Mouse (Mus musculus): ENCODE data around the gene Kif21a.

The Kif21a gene

GRCm38 (mm10) chr15:91017261-91018160 lies 32.2 kb downstream of the Kif21a start:
- no peak for DNase-seq

- no peak for DNase-seq
Measured at GRCm38 (mm10) chr15:91016366-91016765, 33.4 kb downstream of the Kif21a start.

- DNase-seq = peak; percentile 14
Measured at GRCm38 (mm10) chr15:91012793-91013580, 36.8 kb downstream of the Kif21a start.

GRCm38 (mm10) chr15:91010218-91010617 lies 39.5 kb downstream of the Kif21a start:
- DNase-seq = no peak

DNA sequence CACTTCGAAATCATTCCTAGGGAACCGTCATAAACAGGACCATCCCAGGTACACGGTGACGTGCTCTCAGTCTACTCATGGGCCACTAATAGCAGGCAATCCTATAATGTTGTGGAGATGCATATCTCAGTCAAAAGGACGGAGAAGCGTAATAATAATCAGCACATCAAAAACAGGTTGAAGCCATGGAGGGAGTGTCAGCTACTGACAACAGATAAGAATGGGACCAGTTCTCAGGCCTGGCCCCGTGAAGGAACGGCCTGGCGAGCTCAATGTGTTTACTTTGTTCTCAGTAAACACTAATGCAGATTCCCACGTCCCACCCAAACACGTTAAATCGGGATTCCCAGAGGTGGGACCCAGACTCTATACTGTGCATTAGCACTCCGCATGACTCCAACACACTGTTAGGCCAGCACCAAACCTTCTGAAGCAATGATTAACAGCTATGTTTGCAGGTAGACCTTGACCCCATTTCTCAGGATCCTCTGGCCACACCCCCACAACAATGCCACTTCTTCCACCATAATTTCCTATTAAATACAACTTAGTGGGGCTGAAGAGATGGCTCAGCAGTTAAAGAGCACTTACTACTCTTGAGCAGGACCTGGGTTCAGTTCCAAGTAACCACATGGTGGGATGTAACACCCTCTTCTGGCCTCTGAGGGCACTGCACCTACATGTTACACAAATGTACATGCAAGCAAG lies 42.5 kb downstream of the Kif21a start:
- no peak for DNase-seq

DNA sequence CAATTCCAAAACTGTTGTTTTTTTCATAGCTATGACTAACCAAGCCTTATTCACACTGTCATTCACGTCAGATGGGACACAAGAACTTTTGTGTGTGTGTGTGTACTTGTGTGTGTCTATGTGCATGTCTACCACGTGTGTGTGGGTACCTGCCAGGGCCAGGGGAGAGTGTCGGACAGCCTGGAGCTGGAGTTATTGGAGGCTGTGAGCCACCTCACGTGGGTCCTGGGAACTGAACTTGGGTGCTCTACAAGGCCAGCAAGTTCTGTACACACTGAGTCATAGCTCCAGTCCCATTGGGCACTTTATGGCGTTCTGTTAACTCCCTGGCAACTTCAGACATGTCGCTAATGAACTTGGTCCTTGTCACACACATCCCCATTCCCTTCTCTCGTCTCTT lies 45.0 kb downstream of the Kif21a start:
- DNase-seq = no peak

- DNase-seq = no peak
Measured at GRCm38 (mm10) chr15:91001037-91001616, 48.6 kb downstream of the Kif21a start.

GRCm38 (mm10) chr15:91000280-91001036 lies 49.3 kb downstream of the Kif21a start:
- DNase-seq = no peak

- no peak for DNase-seq
Measured at GRCm38 (mm10) chr15:90992871-90993270, 56.9 kb downstream of the Kif21a start.

DNA sequence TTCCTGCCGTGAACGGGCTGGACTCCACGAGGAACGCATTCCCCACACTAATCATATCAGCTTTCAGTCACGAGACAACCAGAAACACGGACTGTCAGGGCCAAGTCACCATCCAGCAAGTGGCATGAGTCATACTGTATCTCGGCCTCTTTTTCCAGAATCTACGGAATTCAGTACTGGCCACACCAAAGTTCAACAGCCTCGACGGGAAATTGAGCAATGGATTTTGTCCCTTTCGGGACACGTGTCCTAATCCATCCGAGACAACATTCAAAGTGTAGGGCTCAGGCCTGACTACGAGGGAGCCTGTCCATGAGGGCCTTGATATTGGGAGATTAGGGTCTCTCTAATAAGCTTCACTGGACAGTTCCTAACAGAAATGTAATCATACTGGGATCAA lies 57.4 kb downstream of the Kif21a start:
- no peak for DNase-seq

- DNase-seq = no peak
Measured at GRCm38 (mm10) chr15:90991843-90992242, 57.9 kb downstream of the Kif21a start.

DNA sequence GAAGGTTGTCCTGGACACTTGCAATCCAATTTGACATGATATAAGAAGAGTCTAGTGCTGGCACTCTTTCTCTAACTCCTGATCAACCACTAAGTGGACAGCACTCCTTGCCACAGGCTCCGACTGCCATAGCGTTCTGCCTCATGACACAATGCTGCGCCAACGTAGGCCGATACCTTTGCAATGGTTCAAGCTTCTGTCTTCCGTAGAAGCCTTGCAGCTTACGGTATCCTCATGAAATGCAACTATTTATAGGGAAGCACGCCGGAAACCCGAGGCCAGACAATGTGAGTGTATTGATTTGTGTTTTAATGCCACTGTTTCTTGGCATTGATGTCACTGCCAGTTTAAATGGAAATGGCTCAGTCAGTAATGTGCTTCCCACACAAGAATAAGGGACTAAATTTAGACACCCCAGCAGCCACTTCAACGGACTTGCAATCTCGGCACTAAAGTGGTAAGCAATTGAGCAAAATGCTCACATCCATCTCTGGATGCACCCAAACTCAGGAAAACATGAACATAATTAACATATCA lies 62.0 kb downstream of the Kif21a start:
- no peak for DNase-seq

GRCm38 (mm10) chr15:90975914-90976313 lies 73.8 kb downstream of the Kif21a start:
- no peak for DNase-seq

DNA sequence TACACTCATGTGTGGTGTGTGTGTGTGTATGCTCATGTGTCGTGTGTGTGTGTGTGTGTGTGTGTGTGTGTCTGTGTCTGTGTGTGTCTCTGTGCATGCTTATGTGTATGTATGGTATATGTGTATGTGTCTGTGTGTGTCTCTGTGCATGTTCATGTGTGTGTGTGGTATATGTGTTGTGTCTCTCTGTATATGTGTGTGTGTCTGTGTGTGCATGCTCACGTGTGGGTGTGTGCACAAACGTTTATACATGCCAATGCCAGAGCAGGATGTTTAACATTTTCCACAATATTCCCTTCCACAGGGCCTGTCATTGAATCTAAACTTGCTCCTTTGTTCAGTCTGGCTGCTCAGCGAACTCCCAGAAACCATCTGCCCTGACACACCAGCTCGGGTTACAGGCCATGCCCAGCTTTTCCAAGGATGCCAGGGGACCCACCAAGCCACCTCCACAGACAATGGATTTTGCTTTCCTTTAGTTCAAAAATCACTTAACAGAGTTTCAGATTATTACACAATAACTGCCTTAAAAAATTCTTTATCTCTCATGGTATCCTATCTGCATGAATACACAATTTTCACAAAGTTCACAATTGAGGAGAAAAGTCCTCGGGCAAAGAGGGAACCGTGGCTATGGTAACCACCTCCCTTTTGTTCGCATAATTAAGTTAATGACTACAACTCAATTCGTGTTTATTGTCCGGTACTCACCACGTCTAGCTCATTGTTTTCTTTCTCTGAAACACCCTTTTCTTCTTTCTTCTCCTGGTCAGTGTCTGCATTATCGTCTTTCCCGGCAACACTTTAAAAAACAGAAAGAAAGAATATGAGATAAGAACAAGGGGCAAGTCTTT lies 77.6 kb downstream of the Kif21a start:
- no peak for DNase-seq

GRCm38 (mm10) chr15:90963320-90963719 lies 86.4 kb downstream of the Kif21a start:
- no peak for DNase-seq

DNA sequence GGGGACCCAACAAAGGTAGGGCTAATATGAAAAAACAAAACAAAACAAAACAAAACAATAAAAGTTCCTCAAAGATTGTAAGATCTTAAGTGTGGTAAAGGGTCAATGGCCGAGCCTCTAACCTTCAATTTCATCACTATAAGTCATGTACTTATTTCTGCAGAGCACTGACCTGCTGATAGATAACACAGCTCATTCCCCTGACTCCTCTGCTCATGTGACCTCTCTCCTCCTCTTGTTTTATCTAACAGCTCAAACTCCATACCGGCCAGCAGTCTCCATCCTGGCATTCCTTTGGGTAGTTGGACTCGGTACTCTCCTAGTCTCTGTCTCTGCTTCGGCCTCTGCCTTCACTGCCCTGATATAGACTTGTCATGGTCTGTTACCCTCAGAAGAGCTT lies 87.2 kb downstream of the Kif21a start:
- DNase-seq = no peak

- DNase-seq = no peak
Measured at GRCm38 (mm10) chr15:90960831-90961554, 88.8 kb downstream of the Kif21a start.

DNA sequence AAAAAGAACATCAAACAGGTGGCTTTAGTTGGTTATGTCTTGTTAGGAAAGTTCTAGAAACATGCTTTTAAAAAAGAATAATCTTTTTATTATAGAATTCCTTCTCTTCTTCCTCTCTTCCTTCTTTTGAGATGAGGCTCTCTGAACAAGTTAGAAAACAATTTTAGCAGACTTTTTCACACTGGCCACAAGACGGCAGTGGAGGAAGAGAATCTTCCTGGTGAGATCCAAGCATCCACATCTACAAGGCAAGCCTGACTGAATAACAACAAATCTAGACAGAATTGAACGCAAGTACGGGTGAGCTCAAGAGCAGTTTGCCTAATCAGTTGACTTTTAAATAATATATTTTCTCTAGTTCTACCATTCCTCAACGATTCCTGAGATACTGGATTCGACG lies 98.4 kb downstream of the Kif21a start:
- DNase-seq = no peak

DNA sequence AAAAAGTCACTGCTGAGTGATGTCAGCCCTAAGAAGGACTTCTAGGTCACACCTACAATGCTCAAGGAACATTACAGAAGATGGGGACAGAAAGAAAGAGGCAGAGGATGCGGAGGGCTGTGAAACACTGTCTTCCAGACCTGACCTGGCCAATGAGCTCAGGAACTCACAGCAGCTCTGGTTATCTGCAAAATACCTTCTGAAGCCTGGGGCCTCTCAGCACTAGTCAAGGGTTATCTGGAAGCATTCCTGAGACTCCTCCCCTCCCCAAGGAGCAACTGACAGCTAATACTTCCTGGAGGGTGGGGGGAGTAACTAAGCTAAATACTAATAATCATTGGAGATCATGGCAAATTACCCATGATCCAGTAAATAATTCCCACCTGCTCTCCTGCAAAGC lies 111.3 kb downstream of the Kif21a start:
- DNase-seq = no peak

DNA sequence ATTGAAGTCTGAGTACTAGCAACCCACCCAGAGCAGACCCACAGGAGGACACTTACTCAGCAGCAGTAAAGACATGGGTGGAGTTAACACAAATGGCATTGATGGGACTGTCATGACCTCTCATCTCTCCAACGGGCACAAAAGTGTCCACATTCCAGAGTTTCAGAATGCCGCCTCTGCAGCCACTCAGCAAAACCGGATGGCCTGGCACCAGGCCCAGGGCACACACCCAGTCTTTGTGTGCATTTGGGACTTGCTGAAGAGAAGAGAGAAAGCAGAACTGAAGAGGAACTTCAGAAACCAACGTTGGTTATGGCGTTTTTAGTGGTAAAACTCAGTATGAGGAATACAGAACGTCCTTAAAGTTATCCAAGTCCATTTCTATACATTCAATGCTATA lies 114.2 kb downstream of the Kif21a start:
- DNase-seq = peak; percentile 24

Measured in kidney, postnatal 10 days (tissue).